Mouse (Mus musculus) left cerebral cortex, postnatal 4 days (tissue): ENCODE data around the gene Ints11. TPM values are rescaled to one million over a fixed set of nuclear protein-coding genes. Genes with fewer than 3 reads are reported as not detected.

ENCODE experiments used
- DNase-seq: peaks from one replicate; pipeline ENCODE4 v3.0.0-alpha.2; 2022
- intact Hi-C: fragments of 180-260 bp; cut with DNase I; formaldehyde crosslinking; loops from one replicate; pipeline ENCODE4 v1.15.1; 2025
- total RNA-seq, 2 experiments: library from RNA; stranded (reverse); gene quantifications; 2 replicates each; pipeline ENCODE4 v1.2.3; 2021

Ints11 gene
- total RNA-seq, 2 experiments from 2014 or later: 44.1 to 54.7 TPM

DNA sequence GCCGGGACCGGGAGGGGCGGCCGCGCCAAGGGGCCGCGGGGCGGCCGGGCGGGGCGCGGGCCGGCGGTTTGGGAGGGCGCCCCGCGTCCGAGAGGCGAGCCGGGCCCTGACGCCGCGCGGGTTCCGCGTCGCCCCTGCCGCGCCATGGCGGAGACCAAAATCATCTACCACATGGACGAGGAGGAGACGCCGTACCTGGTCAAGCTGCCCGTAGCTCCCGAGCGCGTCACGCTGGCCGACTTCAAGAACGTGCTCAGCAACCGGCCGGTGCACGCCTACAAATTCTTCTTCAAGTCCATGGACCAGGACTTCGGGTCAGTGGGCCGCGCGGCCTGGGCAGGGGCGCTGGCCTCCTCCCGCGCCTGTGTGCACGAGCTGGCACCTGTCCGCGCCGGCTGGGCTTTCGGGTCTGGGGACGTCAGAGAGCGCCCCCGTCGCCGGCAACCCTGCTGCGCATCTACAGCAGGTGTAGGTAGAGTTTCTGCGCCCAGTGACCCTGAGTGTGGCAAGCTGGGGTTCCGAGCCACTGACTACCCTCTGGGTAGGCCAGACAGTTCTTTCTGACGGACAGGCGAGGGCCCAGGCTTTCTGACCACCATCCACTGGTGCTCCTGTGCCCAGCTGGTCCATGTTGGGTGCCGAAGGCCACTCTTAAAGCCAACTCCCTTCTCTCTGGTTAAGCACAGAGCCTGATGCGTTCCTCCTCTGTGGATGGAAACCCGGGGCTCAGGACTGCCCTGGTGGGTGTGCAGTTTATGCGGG is 21.6 kb upstream of the Ints11 start:
- DNase-seq: peak; percentile 43
- intact Hi-C loops: no loop called here

- DNase-seq: no peak
- intact Hi-C loops: no loop called here
Observed at GRCm38 (mm10) chr4:155848434-155849095, 20.8 kb upstream of the Ints11 start.

DNA sequence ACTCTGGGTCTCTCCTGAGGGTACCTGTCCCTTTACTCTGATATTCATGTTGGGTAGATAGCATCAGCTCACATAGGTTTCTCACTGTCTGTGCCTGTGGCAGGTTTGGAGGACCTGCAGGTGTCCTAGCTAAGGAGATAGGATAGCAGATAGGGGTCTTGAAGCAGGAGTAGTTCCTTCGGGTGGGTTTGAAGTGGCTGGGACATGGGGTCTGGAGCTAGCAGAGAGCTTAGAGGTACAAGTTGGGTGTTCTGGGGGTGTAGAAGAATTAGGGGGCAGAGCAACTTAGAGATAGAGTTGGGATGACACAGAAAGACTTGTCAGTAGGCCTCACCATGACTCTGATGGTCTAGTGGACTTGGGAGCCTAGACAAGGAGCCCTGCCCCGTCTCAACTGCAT is 20.0 kb upstream of the Ints11 start:
- DNase-seq: no peak
- intact Hi-C loops: no loop called here

GRCm38 (mm10) chr4:155849792-155850451 is 19.4 kb upstream of the Ints11 start:
- no peak for DNase-seq
- intact Hi-C loops: no loop called here

- intact Hi-C loops: no loop called here
Observed at GRCm38 (mm10) chr4:155851368-155851767, 18.0 kb upstream of the Ints11 start.

GRCm38 (mm10) chr4:155851951-155852411 is 17.4 kb upstream of the Ints11 start:
- intact Hi-C loops: no loop called here
- DNase-seq: no peak

More at GRCm38 (mm10) chr4:155851368-155851767, 18.0 kb upstream of the Ints11 start:
- no peak for DNase-seq

- DNase-seq: no peak
- intact Hi-C loops: no loop called here
Observed at GRCm38 (mm10) chr4:155853421-155853820, 15.9 kb upstream of the Ints11 start.

DNA sequence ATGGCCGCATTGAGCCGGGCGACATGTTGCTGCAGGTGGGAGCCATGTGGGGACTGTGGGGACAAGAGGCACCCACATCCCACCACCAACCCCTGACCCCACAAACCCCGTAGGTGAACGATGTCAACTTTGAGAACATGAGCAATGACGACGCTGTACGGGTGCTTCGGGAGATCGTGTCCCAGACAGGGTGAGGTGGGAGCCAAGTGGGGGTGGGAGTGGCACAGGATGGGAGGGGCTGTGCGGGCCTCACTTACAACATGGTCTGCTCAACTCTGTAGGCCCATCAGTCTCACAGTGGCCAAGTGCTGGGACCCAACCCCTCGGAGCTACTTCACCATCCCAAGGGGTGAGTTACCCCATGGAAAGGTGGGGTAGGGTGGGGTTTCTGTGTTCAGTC is 14.4 kb upstream of the Ints11 start:
- intact Hi-C loops: no loop called here
- no peak for DNase-seq

DNA sequence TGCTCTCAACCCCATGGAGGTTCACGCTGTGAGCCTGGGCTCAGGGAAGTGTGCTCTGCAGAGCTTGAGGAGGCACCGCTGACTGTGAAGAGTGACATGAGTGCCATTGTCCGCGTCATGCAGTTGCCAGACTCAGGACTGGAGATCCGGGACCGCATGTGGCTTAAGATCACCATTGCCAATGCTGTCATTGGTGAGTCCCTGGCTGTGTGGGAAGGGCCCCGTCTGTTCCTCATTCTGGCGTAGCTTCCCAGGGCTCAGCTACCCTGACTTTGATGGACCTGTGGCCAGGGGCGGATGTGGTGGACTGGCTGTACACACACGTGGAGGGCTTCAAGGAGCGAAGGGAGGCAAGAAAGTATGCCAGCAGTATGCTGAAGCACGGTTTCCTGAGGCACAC is 13.3 kb upstream of the Ints11 start:
- intact Hi-C loops: no loop called here

GRCm38 (mm10) chr4:155856881-155857280 is 12.5 kb upstream of the Ints11 start:
- intact Hi-C loops: no loop called here
- DNase-seq: no peak

More for the DNA sequence above, 13.3 kb upstream of the Ints11 start:
- DNase-seq: no peak

DNA sequence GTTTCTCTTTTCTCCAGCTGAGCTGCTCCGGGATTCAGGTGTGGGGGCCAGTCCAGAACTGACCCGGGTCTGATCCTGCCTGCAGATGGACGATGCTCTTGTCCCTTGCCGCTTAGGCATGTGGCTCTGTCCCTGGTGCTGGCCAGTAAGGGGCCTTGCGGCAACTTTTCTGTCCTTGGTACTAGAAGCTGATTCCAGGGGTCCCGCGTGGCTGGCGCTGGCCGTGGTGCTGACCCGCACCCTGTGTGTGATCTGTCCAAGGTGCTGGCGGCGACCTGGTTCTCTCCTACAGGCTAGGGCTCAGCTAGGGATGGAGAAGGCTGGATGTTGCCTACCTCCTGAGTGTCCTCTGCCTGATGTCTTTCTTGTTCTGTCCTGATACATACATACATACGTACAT is 10.0 kb upstream of the Ints11 start:
- DNase-seq: no peak
- intact Hi-C loops: no loop called here

DNA sequence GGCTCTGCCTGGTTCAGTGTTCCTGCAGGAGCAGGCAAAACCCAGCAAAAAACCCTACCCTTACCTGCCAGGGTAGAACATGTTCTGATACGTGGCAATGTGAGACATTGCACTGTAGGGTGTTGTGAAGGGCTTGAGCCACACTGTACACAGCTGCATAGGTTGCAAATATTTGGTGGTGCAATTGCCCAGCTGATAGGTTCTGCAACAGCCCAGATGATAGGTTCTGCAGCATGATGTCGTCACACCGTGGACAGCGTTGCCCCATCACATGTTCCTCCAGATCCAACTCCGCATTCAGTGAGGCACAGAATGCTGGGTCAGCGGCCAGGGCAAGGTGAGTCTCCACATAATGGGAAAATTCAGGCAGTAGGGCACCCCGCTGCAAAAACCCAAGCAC is 7.6 kb upstream of the Ints11 start:
- intact Hi-C loops: no loop called here
- no peak for DNase-seq

- intact Hi-C loops: no loop called here
- DNase-seq: no peak
Observed at GRCm38 (mm10) chr4:155863001-155863400, 6.3 kb upstream of the Ints11 start, which contains the start of gene Tas1r3. Tas1r3 (minus strand) TSS chr4:155863362.

GRCm38 (mm10) chr4:155868614-155869298 is 590 bp upstream of the Ints11 start:
- DNase-seq: no peak
- intact Hi-C loops: no loop called here

DNA sequence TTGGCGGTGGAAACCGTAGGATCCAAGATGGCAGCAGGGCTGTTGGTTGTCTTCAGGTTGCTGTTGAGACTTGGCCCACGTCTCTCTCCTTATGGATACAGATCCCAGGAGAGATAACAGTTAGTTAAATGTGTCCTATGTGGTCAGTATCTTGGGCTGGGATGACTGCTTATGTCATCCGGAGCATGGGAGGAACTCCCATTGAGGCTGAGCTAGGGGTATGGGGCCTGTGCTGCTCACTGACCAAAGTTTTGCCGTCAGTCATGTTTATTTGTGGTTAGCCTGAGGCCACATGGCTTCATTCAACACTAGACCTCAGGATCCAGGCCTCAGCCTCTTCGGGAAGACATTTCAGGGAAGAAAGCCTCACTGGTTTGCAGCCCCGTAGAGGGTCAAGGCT is 2.1 kb downstream of the Ints11 start:
- DNase-seq: no peak
- intact Hi-C loops: no loop called here

DNA sequence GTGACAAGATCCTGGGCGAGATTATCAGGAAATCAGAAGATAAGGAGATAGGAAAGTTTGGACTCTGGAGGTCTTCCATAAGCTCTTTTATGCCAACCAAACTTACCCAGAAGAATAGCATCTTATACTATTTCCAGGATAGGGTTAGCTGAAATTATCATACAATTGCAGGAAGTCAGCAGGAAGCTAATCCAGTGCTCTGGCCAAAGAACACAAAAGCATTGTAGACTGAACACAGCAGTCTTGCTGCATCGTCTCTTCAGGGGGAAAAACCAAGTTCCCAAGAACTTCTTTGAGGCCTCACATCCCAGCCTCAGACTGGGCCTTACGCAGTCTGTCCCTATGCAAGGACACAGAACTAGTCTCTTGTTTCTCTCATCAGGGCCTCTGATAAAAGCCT is 14.2 kb downstream of the Ints11 start:
- no peak for DNase-seq
- intact Hi-C loops: no loop called here

- DNase-seq: no peak
- intact Hi-C loops: no loop called here
Observed at GRCm38 (mm10) chr4:155886330-155886729, 17.0 kb downstream of the Ints11 start.

DNA sequence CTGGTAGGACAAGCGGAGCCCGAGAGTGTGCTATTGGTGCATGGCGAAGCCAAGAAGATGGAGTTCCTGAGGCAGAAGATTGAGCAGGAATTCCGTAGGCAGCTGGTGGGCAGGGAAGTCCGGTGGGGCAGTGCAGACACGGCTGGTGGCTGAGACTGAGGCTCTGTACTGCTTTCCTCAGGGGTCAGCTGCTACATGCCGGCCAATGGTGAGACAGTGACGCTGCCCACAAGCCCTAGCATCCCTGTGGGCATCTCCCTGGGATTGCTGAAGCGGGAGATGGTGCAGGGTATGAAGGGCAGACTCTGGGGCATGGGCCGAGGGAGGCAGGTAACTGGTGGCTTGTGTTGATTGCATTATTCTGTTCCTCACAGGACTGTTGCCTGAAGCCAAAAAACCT is 18.3 kb downstream of the Ints11 start:
- DNase-seq: no peak
- intact Hi-C loops: no loop called here

DNA sequence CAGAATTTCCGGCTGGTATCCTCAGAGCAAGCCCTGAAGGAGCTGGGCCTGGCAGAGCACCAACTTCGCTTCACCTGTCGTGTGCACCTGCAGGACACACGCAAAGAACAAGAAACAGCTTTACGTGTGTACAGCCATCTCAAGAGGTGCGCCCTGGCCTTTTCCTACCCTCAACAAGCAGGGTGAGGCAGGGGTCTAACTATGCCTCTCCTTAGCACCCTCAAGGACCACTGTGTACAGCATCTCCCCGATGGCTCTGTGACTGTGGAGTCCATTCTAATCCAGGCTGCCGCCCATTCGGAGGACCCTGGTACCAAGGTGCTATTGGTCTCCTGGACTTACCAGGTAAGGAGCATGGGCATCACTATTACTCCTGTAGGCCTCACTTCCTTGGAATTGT is 18.8 kb downstream of the Ints11 start:
- no peak for DNase-seq
- intact Hi-C loops: no loop called here

DNA sequence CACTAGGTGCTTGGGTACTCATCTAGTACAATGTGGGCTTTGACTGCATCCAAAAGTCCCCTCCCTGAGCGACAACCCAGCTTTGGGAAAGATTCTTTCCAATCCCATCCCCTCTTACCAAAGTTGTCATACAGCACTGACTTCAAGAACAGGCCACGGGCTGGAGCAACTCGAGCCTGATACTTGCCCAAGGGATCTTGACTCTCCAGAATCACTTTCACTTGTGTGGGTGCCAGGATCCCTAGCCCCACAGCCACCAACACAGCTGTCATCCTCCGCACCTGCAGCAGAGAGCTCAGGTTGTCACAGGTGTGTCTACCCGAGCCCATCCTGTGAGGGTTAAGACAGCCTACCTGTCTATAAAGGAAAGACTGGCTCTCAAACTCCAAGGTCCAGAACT is 20.0 kb downstream of the Ints11 start:
- intact Hi-C loops: no loop called here
- DNase-seq: no peak

DNA sequence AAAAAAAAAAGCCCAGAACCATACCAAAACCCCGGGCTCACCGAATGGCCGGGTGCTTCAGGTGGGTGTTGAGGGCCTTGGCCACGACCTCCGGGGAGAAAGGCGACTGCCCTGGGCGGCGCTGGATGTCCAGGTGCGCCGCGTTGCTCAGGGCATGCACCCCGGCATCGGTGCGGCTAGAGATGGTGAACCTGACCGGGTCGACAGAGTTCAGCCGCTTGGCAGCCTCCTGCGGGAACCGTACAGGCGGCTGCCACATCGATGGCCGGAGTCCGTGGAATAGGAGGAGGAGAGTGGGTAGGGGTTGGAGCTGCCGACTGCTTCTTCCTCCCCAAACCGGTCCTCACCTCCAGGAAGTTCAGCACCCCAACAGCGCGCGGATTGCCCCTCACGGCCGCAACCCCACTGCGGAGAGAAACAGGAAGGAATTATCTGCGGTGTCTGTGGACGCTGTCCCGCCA is 21.7 kb downstream of the Ints11 start:
- intact Hi-C loops: loop anchor here (5.0 kb wide), 1 partner anchor 56 kb away; no protein-coding TSS in a partner anchor
- no peak for DNase-seq
